Mouse (Mus musculus): ENCODE results near the gene Islr. TPM values are rescaled to one million over a fixed set of nuclear protein-coding genes. Genes with fewer than 3 reads are reported as not detected.
A peak's percentile ranks its signal among the peaks of the same experiment; 100 is the strongest.

The Islr gene
- polyA plus RNA-seq, 1 experiment from 2014 or later, result 60.4 TPM

- Histone ChIP-seq H3K9me3 (replicated peaks; ENCODE audit: low read length) (no peaks in the 10 kb centered on the region), H3K4me2 (ENCODE audit: low read length) (peak overlapping the region; percentile 43), H3K27ac (peak overlapping the region; percentile 36; the same call in 1 of the 2 replicates), H3K4me1 (replicated peaks; ENCODE audit: insufficient read depth, low read length) (peaks cover 36% of the 10 kb centered on the region), H3K9ac (ENCODE audit: low read depth, low read length) (no peak overlapping the region), H3K36me3 (ENCODE audit: insufficient read depth, low read length) (no peaks in the 10 kb centered on the region), H3K27me3 (ENCODE audit: insufficient read depth, low read length) (no peaks in the 10 kb centered on the region), H3K4me3 (replicated peaks; ENCODE audit: low read depth, low read length) (no peak overlapping the region)
- DNase-seq (ENCODE audit: low spot score), result peak; percentile 73
- 5% methylated on average over 6 of the region's 6 CpGs for WGBS
- 0 out of 2 replicates have a peak, but pooled peaks have one; percentile 19 for ATAC-seq (replicated peaks; ENCODE audit: low FRiP score, low read depth)
- no peak for TF ChIP-seq CTCF (IDR thresholded peaks at IDR 0.05; ENCODE audit: low read depth)
Observed at GRCm38 (mm10) chr9:58112866-58113278, 91.2 kb downstream of the Islr start.

- WGBS, result 26% methylated on average over 6 of the region's 6 CpGs
- no peaks in the 10 kb centered on the region for H3K36me3 ChIP-seq (ENCODE audit: insufficient read depth, low read length)
- DNase-seq (ENCODE audit: low spot score) (no peak), ATAC-seq (replicated peaks; ENCODE audit: low FRiP score, low read depth) (no peak)
- H3K9me3 ChIP-seq (replicated peaks; ENCODE audit: low read length), result no peaks in the 10 kb centered on the region
- no peak for TF ChIP-seq CTCF (IDR thresholded peaks at IDR 0.05; ENCODE audit: low read depth)
- no peak overlapping the region for H3K9ac ChIP-seq (ENCODE audit: low read depth, low read length)
- no peaks in the 10 kb centered on the region for H3K27me3 ChIP-seq (ENCODE audit: insufficient read depth, low read length)
- no peak overlapping the region for H3K4me2 ChIP-seq (ENCODE audit: low read length)
- H3K27ac ChIP-seq, result no peak overlapping the region
- H3K4me3 ChIP-seq (replicated peaks; ENCODE audit: low read depth, low read length), result no peak overlapping the region
- peaks cover 36% of the 10 kb centered on the region for H3K4me1 ChIP-seq (replicated peaks; ENCODE audit: insufficient read depth, low read length)
Observed at GRCm38 (mm10) chr9:58112321-58112751, 91.8 kb downstream of the Islr start.

- DNase-seq (ENCODE audit: low spot score), result no peak
- Histone ChIP-seq H3K36me3 (ENCODE audit: insufficient read depth, low read length) (no peaks in the 10 kb centered on the region), H3K27me3 (ENCODE audit: insufficient read depth, low read length) (no peaks in the 10 kb centered on the region), H3K9ac (ENCODE audit: low read depth, low read length) (no peak overlapping the region), H3K4me2 (ENCODE audit: low read length) (no peak overlapping the region), H3K9me3 (replicated peaks; ENCODE audit: low read length) (no peaks in the 10 kb centered on the region), H3K4me1 (replicated peaks; ENCODE audit: insufficient read depth, low read length) (peaks cover 36% of the 10 kb centered on the region), H3K4me3 (replicated peaks; ENCODE audit: low read depth, low read length) (no peak overlapping the region), H3K27ac (no peak overlapping the region)
- no peak for ATAC-seq (replicated peaks; ENCODE audit: low FRiP score, low read depth)
- TF ChIP-seq CTCF (IDR thresholded peaks at IDR 0.05; ENCODE audit: low read depth), result no peak
- WGBS, result 68% methylated on average over 6 of the region's 6 CpGs
Observed at GRCm38 (mm10) chr9:58111431-58111830, 92.7 kb downstream of the Islr start.

- ATAC-seq (replicated peaks; ENCODE audit: low FRiP score, low read depth), result no peak
- Histone ChIP-seq H3K4me1 (replicated peaks; ENCODE audit: insufficient read depth, low read length) (peaks cover 35% of the 10 kb centered on the region), H3K27ac (no peak overlapping the region), H3K9me3 (replicated peaks; ENCODE audit: low read length) (no peaks in the 10 kb centered on the region), H3K36me3 (ENCODE audit: insufficient read depth, low read length) (no peaks in the 10 kb centered on the region), H3K9ac (ENCODE audit: low read depth, low read length) (no peak overlapping the region), H3K4me3 (replicated peaks; ENCODE audit: low read depth, low read length) (no peak overlapping the region), H3K27me3 (ENCODE audit: insufficient read depth, low read length) (no peaks in the 10 kb centered on the region), H3K4me2 (ENCODE audit: low read length) (no peak overlapping the region)
- WGBS, result 71% methylated on average over 5 of the region's 5 CpGs
- no peak for TF ChIP-seq CTCF (IDR thresholded peaks at IDR 0.05; ENCODE audit: low read depth)
- no peak for DNase-seq (ENCODE audit: low spot score)
Observed at GRCm38 (mm10) chr9:58110787-58111186, 93.3 kb downstream of the Islr start.

- Histone ChIP-seq H3K36me3 (ENCODE audit: insufficient read depth, low read length) (no peaks in the 10 kb centered on the region), H3K4me1 (replicated peaks; ENCODE audit: insufficient read depth, low read length) (peaks cover 6% of the 10 kb centered on the region; the same call in 1 of the 2 replicates), H3K4me3 (replicated peaks; ENCODE audit: low read depth, low read length) (no peak overlapping the region), H3K9me3 (replicated peaks; ENCODE audit: low read length) (no peaks in the 10 kb centered on the region), H3K4me2 (ENCODE audit: low read length) (no peak overlapping the region), H3K27ac (no peak overlapping the region), H3K27me3 (ENCODE audit: insufficient read depth, low read length) (no peaks in the 10 kb centered on the region), H3K9ac (ENCODE audit: low read depth, low read length) (no peak overlapping the region)
- DNase-seq (ENCODE audit: low spot score), result no peak
- no peak for ATAC-seq (replicated peaks; ENCODE audit: low FRiP score, low read depth)
- WGBS, result 66% methylated on average over 5 of the region's 5 CpGs
- TF ChIP-seq CTCF (IDR thresholded peaks at IDR 0.05; ENCODE audit: low read depth), result no peak
Observed at GRCm38 (mm10) chr9:58107494-58107893, 96.6 kb downstream of the Islr start.

Small RNA genes lying within 50 kb of the gene (microRNA-seq; reads per million reads assigned to microRNA genes)
- gene Mir6385, result not detected

Other genes starting within 250 kb of the Islr start
- 0.31 and 0.64 TPM in 2 replicates for gene Cyp11a1, start 197.9 kb downstream of the Islr start, polyA plus RNA-seq (2015; fragmentation: Nextera tagmentation; extraction: Ambion mirVana)
- 12.2 and 13.2 TPM in 2 replicates for gene Stra6, start 140.5 kb downstream of the Islr start, polyA plus RNA-seq (2015; fragmentation: Nextera tagmentation; extraction: Ambion mirVana)
- gene Ccdc33, start 85.5 kb downstream of the Islr start, polyA plus RNA-seq (2015; fragmentation: Nextera tagmentation; extraction: Ambion mirVana), result 0.09 and 0.13 TPM in 2 replicates
- gene Islr2, start within 50 bp of the Islr start, polyA plus RNA-seq (2015; fragmentation: Nextera tagmentation; extraction: Ambion mirVana), result 0.04 and 0.13 TPM in 2 replicates
- 14.3 and 15.2 TPM in 2 replicates for gene Pml, start 45.5 kb upstream of the Islr start, polyA plus RNA-seq (2015; fragmentation: Nextera tagmentation; extraction: Ambion mirVana)
- 36.6 and 37.6 TPM in 2 replicates for gene Stoml1, start 48.9 kb upstream of the Islr start, polyA plus RNA-seq (2015; fragmentation: Nextera tagmentation; extraction: Ambion mirVana)
- 60.9 and 62.2 TPM in 2 replicates for gene Loxl1, start 108.9 kb upstream of the Islr start, polyA plus RNA-seq (2015; fragmentation: Nextera tagmentation; extraction: Ambion mirVana)
- gene Tbc1d21, start 166.1 kb upstream of the Islr start, polyA plus RNA-seq (2015; fragmentation: Nextera tagmentation; extraction: Ambion mirVana), result not detected in 2 replicates

Measured in kidney, postnatal 0 days (tissue).